Mouse (Mus musculus) ES-CJ7 (cell line): ENCODE data around the gene Rap1gds1.

Source experiments
- DNase-seq: peaks from one replicate; pipeline ENCODE4 v3.0.0; 2011; ENCODE audit warnings: low read depth, low spot score

Gene Rap1gds1

DNA sequence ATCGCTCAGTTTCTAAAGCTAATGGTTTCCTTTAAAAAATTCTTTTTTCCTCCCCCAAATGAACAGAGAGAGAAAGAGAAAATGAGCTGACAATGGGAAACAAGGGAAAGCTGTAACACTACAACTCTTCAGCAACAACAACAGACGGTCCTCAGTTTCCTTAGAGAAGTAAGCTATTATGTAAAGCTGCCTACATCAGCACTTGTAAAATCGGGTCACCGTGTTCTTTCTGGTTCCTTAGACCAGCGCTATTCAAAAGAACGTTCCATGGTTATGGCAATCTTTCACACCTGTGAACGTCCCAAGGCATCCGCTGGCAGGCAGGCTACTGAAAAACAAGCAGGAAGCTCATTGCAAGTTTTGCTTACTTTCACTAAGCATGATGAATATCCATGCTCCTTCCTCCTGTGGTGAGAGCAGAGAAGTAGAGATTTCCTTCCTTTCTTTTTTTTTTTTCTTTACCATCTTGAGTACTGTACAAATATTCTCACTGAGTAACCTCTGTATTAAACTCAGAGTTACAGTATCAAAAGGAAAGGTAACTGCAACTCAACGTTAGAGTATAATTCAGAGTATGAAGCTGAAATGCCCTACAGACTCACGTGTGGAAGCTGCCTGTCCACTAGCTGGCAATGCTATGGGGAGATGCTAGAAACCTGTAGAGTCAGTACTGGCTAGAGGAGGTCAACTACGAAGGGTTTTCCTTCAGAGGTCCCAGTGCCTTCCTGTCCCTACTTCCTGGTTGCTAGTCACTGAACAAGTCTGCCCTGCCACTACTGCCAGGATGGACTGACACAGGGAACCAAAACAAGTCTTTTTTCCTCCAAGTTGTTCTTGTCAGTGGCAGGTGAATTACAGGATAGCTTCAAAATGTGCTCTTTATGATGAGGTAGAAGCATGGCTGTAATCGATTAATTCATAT lies 26.0 kb downstream of the Rap1gds1 start:
- DNase-seq, result no peak

DNA sequence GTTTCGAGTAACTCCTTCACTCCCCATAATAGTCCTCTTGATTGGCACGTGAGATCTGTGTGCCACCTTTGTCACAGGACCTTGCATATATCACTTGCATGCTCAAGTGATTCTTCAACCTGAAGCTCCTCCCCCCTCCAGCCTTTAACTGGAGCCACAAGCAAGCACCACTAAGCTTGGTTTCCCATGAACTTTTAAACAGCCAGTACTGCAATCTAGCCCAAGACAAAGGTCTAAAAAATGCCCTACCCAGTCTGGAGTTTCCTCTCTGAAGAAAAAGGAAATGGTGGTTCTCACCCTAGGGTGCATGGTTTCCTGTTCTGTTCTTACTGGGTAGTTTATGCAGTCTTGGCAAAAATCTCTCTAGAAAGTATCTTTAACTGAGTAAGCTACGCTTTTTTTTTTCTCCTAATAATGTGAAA lies 32.6 kb downstream of the Rap1gds1 start:
- DNase-seq, result no peak

DNA sequence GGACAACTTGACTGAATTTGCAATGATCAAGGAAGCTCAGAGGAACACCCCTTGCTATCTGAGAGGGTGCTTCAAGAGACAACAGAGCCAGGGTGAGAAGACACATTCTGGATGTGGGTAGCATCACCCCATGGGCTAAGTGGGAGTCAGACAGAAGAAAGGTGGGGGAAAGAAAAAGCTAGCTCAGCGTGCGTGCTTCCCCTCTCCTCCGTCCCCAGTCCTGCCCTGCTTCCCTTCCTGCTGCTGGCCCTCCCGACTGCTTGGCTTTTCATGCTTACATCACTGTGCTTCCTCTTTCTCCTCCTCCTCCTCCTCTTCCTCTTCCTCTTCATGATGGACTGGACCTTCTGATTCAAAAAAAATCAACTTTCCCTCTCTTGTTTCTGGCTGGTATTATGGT lies 33.1 kb downstream of the Rap1gds1 start:
- no peak for DNase-seq

DNA sequence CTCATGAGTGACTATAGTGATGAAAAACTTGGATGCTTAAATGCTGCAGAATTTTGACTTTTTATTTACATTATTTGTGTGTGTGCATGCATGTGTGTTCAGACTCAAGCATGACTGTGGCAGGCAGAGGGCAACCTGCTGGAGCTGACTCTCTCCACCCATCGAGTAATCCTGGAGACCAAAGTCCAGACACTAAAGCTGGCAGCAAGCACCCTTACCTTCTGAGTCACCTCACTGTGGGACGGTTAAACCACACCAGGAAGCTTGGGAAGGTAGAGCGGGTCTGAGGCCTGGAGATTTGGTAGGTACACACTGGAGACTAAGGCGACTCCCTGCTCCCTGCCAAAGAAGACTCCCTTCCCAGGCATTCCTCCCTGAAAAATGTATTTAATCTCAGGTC lies 38.0 kb downstream of the Rap1gds1 start:
- DNase-seq, result peak; percentile 40

DNA sequence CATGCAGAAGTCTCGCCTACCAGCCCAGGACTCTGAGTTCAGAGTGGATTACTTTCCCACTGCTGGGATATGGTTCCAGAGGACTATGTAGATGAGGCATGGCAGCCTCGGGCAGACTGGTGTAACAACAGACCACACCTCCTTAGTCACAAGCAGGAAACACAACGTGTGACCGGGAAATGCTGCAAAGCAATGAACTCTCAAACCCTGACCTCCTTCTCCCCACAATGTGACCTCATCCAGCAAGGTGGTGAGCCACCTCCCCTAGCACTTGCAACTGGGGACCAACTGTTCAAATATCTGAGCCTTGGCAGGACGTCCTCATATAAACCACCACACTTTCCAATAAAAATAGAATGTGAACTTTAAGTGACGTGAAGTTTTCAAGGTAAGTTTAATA lies 41.8 kb downstream of the Rap1gds1 start:
- peak; percentile 69 for DNase-seq

DNA sequence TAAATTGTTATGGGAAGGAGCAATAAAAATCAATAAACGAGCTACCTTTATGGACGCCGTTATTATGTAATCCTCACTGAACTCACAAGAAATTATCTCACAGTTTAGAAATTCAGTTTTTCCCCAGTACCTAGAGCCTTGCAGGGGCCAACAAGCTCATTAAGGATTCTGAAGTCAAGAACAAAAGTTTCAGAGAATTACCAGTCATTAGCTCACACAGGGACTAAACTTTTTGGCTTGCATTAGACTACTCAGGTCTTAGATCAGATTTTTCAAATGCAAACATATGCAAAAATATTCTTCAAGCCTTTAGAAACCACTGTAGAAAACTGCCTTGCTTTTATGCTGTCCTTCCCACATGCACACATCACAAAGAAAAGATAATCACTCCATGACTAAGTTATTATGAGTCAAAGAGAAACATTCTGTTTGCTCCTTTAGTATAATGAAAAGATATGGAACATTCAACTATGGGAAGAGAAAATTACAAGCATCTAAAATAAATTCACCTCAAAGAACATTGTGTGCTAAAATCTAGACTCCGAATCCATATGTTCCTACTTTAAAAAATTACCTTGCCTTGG lies 44.3 kb downstream of the Rap1gds1 start:
- no peak for DNase-seq

DNA sequence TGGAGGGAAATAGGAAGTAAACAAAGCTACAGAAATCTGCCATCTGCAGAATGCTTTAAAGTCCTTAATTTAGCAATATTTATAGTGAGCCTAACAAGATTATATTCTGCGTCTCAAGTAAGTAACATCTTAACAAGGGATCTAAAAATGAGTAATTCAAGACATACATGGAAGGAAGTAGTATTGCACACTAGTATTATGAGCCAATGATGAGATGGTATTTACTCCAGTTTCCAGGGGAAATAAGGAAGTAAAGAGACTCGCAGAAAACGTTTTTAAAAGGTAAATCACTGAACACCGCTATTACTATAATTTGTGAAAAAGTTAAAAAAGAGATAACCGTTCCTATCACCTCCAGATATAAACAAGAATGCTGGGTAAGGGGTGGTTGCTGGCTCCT lies 49.9 kb downstream of the Rap1gds1 start:
- no peak for DNase-seq

DNA sequence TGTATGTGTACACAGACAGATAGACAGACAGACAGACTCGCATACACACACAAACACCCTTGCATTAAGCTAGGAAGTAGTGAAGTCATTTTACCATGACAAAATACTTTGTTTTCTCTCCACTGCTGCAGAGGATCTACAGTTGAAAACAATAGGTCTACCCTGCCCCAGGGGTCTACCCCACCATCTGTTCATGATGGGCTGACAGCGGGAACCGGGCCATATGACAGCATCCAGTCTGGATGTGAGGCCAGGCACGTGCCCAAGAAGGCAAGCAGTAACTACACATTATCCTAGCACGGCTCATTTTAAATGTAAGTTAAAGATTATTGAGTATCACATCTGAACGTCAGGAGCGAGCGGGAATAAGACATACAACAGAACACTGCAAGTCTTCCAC lies 51.4 kb downstream of the Rap1gds1 start:
- no peak for DNase-seq

DNA sequence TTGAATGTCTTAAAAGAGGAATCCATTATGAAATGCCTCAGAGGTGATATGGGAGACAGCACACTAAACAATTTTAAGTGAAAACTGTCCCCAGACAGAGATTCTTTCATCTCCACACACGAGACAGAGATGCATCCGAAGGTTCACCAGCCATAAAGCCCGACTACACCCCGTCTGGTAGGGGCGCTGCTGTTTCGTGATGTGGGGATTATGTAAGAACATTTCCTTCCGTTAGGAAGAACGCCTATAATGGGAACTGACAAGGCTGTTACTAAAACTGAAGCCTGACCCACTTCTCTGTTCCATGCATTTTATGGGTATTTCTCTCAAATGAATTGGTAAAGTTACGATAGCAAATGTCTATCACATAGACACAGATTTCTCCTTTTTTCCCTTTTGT lies 62.6 kb downstream of the Rap1gds1 start:
- no peak for DNase-seq

DNA sequence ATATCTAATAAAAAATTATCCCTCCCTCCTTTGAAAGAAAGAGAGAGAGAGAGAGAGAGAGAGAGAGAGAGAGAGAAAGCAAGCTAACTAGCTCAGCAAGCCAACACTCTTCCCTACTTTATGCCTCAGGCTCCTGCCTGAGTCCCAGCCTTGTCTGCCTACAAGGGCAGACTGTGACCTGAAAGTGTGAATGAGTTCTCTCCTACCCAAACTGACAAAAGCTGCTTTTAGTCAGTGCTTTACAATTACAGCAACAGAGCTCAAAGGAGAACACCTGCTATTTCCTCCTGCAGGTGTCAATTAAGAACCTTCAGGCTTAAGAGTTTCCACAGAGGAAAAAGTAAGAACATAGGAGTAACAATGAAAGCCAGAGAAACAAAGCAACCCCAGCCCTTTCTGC lies 69.3 kb downstream of the Rap1gds1 start:
- no peak for DNase-seq

DNA sequence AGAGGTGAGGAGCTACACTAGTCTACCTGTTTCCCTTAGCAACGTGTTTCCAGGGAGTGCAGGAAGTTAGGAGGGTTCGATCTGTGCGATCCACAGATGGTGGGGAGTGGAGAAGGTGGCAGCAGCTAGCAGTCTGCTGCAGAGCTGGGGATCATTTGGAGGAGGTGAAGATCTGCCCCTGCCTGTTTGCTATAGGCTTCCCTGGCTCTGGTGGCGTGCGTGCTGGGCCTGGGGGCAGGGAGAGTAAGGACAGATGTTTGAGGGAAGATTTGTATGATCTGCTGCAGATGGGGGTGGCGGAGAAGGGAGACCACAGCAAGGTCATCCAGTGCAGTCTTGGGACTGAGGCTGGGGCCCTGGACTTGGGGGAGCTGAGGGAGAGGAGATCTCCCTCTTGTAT lies 72.2 kb downstream of the Rap1gds1 start:
- DNase-seq, result no peak

DNA sequence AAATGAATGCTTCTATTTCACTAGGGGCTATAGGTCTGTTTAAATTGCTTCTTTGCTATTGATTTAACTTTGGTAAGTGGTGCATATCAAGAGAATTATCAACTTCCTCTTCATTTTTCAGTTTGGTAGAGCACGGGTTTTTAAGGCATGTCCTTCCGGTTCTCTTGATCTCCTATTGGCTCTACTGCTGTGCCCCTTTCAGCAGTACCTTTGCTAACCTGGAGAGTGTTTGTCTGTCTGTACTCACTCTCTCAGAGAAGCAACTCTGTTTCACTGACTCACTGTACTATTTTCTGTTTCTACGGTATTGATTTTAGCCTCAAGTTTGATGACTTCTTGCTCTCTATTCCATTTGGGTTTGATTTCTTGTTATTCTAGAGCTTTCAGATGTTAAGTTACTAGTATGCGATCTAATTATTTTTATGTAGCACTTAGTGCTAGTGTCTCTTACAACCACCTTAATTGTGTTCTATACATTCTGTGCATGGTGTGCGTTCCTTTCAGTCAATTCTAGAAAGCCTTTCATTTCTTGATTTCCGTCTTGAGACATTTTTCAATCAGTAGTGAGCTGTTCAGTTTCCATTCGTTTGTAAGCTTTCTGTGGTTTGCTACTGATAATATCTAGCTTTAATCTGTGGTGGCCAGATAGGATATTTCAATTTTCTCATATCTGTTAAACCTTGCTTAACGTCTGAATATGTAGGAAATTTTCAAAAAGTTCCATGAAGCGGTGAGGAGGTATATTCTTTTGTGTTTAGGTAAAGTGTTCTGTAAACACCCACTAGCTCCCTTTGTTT lies 74.7 kb downstream of the Rap1gds1 start:
- no peak for DNase-seq

DNA sequence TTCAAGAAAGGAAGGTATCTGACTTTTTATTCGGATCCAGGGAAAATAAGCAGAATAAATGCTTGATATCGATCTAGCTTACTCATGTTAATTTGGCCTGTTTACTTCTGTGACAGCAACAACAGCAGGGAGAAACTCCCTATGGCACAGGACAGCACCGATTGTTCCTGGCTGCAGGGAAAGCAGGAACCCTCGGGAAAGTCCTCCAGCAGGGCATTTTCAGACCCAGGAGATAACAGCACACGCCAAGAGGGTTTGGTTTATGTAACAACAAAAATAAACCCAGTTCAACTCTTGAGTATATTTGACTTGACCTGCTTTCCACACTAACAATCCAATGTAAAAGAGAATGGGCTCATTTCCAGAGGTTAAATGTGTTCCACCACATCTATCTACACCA lies 81.5 kb downstream of the Rap1gds1 start:
- no peak for DNase-seq

DNA sequence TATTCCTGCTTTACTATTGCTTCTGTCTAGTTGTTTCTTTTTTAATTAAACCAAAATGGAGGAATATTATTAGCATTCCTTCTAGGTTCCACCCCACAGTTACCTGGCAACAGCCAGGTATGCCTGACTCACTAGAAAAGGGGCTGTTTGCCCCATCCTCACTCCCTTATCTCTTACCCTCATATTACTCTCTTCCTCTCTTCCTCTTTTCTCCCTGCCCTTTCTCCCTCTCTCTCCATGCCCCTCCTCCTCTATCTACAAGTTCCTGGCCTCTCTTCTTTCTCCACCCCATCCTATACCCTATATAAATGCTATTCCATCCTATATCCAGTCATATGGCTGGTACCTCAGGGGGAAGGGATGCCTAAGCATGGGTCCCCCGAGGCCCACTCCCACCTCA lies 83.6 kb downstream of the Rap1gds1 start:
- DNase-seq, result no peak

DNA sequence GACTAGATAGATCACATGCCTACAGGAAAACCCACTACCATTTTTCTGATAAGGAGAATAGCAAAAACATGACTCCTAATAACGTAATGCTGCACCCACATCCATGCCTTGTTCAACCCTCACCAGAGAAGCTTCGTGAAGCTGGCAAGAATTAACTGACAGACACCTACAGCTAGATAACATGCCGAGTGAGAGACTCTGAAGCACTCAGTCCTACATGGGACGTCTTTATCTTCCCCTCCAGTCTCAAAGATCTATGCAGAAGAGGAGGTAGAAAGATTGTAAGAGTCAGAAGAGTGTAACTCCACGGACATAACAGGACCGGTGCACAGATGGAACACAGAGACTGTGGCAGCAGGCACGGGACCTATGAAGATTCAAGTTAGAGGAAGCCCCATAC lies 85.9 kb downstream of the Rap1gds1 start:
- no peak for DNase-seq

DNA sequence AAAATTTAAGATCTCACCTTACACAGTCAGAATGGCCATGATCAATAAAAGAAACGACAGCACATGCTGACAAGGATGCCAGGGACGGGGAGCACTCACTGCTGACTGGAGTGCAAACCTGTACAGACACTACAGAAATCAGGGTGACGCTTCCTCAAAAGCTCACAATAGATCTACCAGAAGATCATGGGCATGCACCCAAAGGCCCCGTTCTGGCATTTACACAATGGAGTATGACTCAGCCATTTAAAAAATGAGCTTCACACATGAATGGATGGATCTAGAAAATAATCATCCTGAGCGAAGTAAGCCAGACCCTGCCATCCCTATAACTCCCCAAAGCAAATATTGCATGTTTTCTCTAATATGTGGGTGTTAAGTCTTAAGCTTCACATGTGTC lies 87.0 kb downstream of the Rap1gds1 start:
- no peak for DNase-seq

DNA sequence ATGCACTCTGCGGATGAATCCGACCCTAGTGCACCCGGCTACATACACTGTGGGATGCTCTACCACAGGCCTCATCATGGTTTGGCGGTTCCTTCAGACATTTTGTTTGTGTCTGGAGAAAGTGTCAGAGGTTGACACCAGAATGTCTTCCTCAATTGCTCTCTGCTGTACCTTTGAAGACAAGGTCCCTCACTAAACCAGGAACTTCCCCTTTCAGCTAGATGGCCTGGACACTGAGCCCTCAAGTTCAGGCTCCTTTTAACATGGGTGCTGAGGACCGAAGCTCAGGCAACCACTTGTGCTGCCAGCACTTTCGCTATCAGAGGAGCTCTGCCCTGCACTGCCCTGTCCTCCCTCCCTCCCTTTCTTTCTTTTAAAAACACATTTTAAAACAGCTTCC lies 92.8 kb downstream of the Rap1gds1 start:
- DNase-seq, result no peak

DNA sequence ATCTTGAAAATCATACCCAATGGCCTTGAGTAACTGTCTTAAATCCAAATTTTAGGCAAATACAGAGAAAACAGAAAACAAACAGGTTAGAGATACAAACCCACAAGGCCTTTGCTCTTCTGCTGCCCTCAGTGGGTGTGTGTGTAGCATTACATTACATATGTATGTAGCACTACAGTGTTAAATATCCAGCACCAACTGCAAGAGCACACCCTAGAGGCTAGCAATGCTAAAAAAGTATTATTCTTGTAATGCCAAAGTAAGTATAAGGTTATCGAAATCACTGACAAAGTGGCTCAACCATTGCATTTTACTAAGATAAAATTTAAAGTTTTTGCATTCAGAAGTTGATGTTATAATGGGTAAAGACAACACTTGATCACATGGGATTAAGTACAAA lies 97.6 kb downstream of the Rap1gds1 start:
- DNase-seq, result no peak

DNA sequence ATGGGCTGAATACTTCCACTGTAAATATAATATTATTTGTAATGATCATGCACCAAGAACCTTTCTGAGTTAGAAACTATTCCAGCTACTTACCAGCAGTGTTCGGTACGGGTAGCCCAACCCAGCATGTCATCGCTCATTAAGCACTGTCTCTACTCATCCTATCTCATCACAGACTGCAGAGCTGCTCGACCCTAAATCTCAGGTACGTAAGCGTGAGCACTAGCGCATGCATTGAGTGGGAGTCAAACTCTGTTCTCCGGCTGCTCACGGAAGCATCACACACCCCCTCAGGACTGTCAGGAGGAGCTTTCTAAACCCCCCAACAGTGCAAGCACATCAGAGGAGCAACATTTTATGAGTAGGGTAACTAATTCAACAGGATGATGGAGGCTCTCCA lies 107.4 kb downstream of the Rap1gds1 start:
- no peak for DNase-seq

DNA sequence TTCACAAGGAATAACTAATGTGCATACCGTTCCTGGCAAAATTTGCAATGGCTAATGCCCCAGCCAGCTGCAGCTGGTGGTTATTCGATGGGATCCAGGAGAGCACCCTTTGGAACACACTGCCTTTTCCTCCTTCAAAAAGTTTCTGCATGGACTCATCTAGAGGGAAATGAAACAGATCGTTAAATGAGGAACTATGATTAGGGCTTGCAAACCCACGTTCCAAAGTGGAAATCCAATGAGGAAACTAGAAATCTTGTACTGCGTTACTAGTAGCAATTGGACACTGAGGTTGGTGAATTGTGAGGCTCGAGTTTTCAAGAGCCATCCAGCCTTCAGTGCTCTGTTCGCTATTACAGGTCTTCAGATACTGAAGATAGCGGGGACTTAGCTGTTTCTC lies 116.5 kb downstream of the Rap1gds1 start:
- no peak for DNase-seq

DNA sequence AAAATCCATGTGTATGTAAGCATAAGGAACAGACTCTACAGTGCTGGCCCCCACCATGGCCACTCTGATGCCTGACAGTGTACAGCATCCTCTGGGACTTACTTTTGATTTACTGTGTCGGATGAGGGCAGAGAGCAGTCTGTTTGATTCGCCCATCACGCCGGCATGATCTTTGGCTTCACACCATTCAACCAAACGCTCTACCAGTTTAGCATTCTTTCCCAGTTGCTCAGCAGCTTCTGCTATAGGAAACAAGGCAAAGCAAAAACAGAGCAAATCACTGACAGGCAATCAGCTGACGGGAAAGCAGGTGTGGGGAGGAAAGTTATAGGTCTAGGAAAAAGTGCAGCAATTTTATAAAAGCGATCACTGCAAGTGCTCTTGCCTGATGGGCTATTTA lies 119.8 kb downstream of the Rap1gds1 start:
- no peak for DNase-seq

DNA sequence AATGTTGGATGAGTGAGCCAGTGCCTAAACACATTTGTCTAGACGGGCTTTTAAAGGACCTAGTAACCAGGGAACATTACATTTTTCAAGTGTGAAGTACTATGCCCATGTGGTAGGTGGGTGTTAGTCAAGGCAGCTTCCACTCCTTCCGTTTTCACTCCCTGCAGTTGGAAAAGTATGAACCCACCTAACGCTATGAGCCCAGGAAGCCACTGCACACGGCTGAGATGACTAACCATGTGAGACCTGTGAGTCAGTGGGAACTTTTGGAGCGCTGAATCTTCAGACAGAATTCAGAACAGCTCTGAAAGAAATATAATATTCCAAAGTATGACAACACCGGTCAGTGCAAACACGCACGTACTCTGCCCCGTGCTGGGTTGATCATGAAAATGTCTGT lies 125.9 kb downstream of the Rap1gds1 start:
- no peak for DNase-seq

DNA sequence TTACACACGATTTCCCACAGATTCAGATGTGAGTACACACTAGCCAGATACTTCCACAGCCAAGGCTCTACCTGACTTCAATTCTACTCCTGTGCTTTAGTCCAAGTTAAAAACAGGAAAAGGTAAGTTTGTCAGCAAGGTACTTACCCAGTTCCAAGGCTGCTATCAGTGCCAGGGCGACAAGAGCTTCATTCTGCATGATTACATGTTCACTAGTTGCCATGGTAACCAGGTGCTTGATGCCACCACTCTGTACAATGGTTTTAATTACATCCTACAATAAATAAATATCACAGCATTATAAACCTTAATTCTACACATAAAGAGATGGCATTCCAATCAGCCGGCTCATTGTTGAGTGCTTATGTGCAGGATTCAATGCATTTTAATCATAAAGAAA lies 129.5 kb downstream of the Rap1gds1 start:
- DNase-seq, result no peak
